Mouse (Mus musculus) olfactory bulb, adult 2 months (tissue): ENCODE measurements around the gene Ifrd2. TPM values are rescaled to one million over a fixed set of nuclear protein-coding genes. Genes with fewer than 3 reads are reported as not detected.

Experiments used
- H3K27ac ChIP-seq: fragments of 200-500 bp; 2 replicates; pipeline ENCODE4 v1.5.1; 2012; ENCODE audit warnings: low read depth, low read length; ENCODE audit not compliant: insufficient read depth
- H3K4me1 ChIP-seq: fragments of 200-500 bp; 2 replicates; pipeline ENCODE4 v1.6.1; 2012; ENCODE audit warnings: low read length; ENCODE audit not compliant: control insufficient read depth, insufficient read depth
- H3K4me3 ChIP-seq: fragments of 200-500 bp; 2 replicates; pipeline ENCODE4 v1.5.1; 2012; ENCODE audit warnings: mild to moderate bottlenecking, low read depth, low read length, moderate library complexity; ENCODE audit not compliant: insufficient read depth
- CTCF ChIP-seq: fragments of 200-500 bp; IDR thresholded peaks from 2 replicates; pipeline ENCODE4 v1.5.1; 2012; ENCODE audit warnings: low read depth, mild to moderate bottlenecking, low read length, moderate library complexity; ENCODE audit not compliant: insufficient read depth
- POLR2A ChIP-seq: fragments of 200-500 bp; IDR thresholded peaks from 2 replicates; pipeline ENCODE4 v1.6.1; 2012; ENCODE audit warnings: mild to moderate bottlenecking, low read depth, low read length, moderate library complexity; ENCODE audit not compliant: insufficient read depth
- WGBS: fragments of 180-500 bp; shearing (Covaris S2); methylation state at CpG from one replicate; pipeline ENCODE4 v1.1.7; 2018; 5-methylcytosine and 5-hydroxymethylcytosine counted together
- polyA plus RNA-seq: library from polyadenylated mRNA; stranded (reverse); fragments of >200 nt; gene quantifications from 2 replicates; pipeline ENCODE4 v1.2.4, GENCODE M21; 2012; ENCODE audit warnings: low replicate concordance; ENCODE audit not compliant: missing spikeins, insufficient read depth, insufficient read length

Gene Ifrd2
- polyA plus RNA-seq, 1 experiment, result not detected

GRCm38 (mm10) chr9:107579023-107579900, 8.2 kb upstream of the Ifrd2 start:
- peaks cover 16% of the 10 kb centered on the region for H3K4me1 ChIP-seq
- H3K4me3 ChIP-seq, result no peak overlapping the region
- WGBS, result 88% methylated on average over 14 of the region's 14 CpGs
- H3K27ac ChIP-seq, result no peak overlapping the region
- TF ChIP-seq CTCF (no peak), POLR2A (no peak)

- Histone ChIP-seq H3K4me1 (peaks cover 16% of the 10 kb centered on the region), H3K4me3 (peak within 1 kb of the TSS; percentile 61), H3K27ac (peak within 1 kb of the TSS; percentile 40)
- under 1% methylated on average over 32 of the region's 32 CpGs for WGBS
- TF ChIP-seq POLR2A (peak; percentile 68; the same call in 1 of the 2 replicates), CTCF (no peak)
Observed at GRCm38 (mm10) chr9:107580501-107581317, 6.7 kb upstream of the Ifrd2 start, which contains the start of gene Hyal3. Gene Hyal3 (plus strand): TSS chr9:107580818.

- Histone ChIP-seq H3K4me1 (peaks cover 16% of the 10 kb centered on the region), H3K27ac (no peak overlapping the region), H3K4me3 (no peak overlapping the region)
- TF ChIP-seq POLR2A, result no peak
- TF ChIP-seq CTCF, result no peak
- WGBS, result 72% methylated on average over 4 of the region's 4 CpGs
Observed at GRCm38 (mm10) chr9:107581584-107581983, 5.9 kb upstream of the Ifrd2 start.

GRCm38 (mm10) chr9:107582509-107583062, 4.9 kb upstream of the Ifrd2 start:
- 91% methylated on average over 7 of the region's 7 CpGs for WGBS
- no peak for TF ChIP-seq CTCF
- no peak for TF ChIP-seq POLR2A
- peaks cover 16% of the 10 kb centered on the region for H3K4me1 ChIP-seq

GRCm38 (mm10) chr9:107583174-107583573, 4.3 kb upstream of the Ifrd2 start:
- Histone ChIP-seq H3K4me3 (no peak overlapping the region), H3K4me1 (peaks cover 16% of the 10 kb centered on the region), H3K27ac (no peak overlapping the region)
- TF ChIP-seq CTCF (no peak), POLR2A (no peak)
- WGBS, result 87% methylated on average over 14 of the region's 14 CpGs

More at GRCm38 (mm10) chr9:107582509-107583062, 4.9 kb upstream of the Ifrd2 start:
- Histone ChIP-seq H3K4me3 (no peak overlapping the region), H3K27ac (no peak overlapping the region)

GRCm38 (mm10) chr9:107586504-107586903, 938 bp upstream of the Ifrd2 start:
- H3K4me3 ChIP-seq, result no peak overlapping the region
- 89% methylated on average over 5 of the region's 5 CpGs for WGBS
- TF ChIP-seq POLR2A (no peak), CTCF (no peak)
- H3K27ac ChIP-seq, result no peak overlapping the region
- peaks cover 5% of the 10 kb centered on the region; the same call in 1 of the 2 replicates for H3K4me1 ChIP-seq

- peak overlapping the region; percentile 76 for H3K4me3 ChIP-seq
- no peak overlapping the region for H3K27ac ChIP-seq
- WGBS, result 5% methylated on average over 33 of the region's 33 CpGs
- H3K4me1 ChIP-seq, result peaks cover 2% of the 10 kb centered on the region; the same call in 1 of the 2 replicates
- no peak for TF ChIP-seq CTCF
- TF ChIP-seq POLR2A, result no peak
Observed at GRCm38 (mm10) chr9:107587833-107588639, 594 bp downstream of the Ifrd2 start.
